Mouse (Mus musculus): ENCODE data around the gene Slfnl1. TPM values are rescaled to one million over a fixed set of nuclear protein-coding genes. Genes with fewer than 3 reads are reported as not detected.

The Slfnl1 gene
- total RNA-seq (2021): under 1 TPM; 0.14 to 0.17 TPM
- 0.06 and 0.07 TPM in 2 replicates for polyA plus RNA-seq (2012; rRNA removed)
- long read RNA-seq: 0 reads

GRCm38 (mm10) chr4:120531986-120532385, at the start of gene Slfnl1:
Gene Slfnl1 (plus strand): TSS chr4:120532231.
- no peak for DNase-seq

GRCm38 (mm10) chr4:120487707-120488106, 44.3 kb upstream of the Slfnl1 start:
- peak; percentile 32 for DNase-seq

GRCm38 (mm10) chr4:120506955-120507354, 25.1 kb upstream of the Slfnl1 start:
- no peak for DNase-seq

- no peak for DNase-seq
These were observed 20.8 kb upstream of the Slfnl1 start for GRCm38 (mm10) chr4:120511203-120511602.

GRCm38 (mm10) chr4:120514366-120514765, 17.7 kb upstream of the Slfnl1 start:
- no peak for DNase-seq

GRCm38 (mm10) chr4:120516491-120516890, 15.5 kb upstream of the Slfnl1 start:
- DNase-seq: no peak

GRCm38 (mm10) chr4:120516907-120517306, 15.1 kb upstream of the Slfnl1 start:
- no peak for DNase-seq

- no peak for DNase-seq
These were observed 14.7 kb upstream of the Slfnl1 start for GRCm38 (mm10) chr4:120517335-120517734.

GRCm38 (mm10) chr4:120521761-120522160, 10.3 kb upstream of the Slfnl1 start:
- DNase-seq: no peak

- DNase-seq: no peak
These were observed 9.7 kb upstream of the Slfnl1 start for GRCm38 (mm10) chr4:120522351-120522750.

- DNase-seq: no peak
These were observed 8.9 kb upstream of the Slfnl1 start for GRCm38 (mm10) chr4:120523092-120523491.

- DNase-seq: no peak
These were observed 3.9 kb upstream of the Slfnl1 start for GRCm38 (mm10) chr4:120528171-120528570.

GRCm38 (mm10) chr4:120538664-120539063, 6.6 kb downstream of the Slfnl1 start:
- no peak for DNase-seq

GRCm38 (mm10) chr4:120544896-120545295, 12.9 kb downstream of the Slfnl1 start:
- DNase-seq: no peak

- DNase-seq: no peak
These were observed 24.6 kb downstream of the Slfnl1 start for GRCm38 (mm10) chr4:120556592-120556991.

GRCm38 (mm10) chr4:120565726-120566125, 33.7 kb downstream of the Slfnl1 start:
- DNase-seq: no peak

- DNase-seq: peak; percentile 52
These were observed 36.0 kb downstream of the Slfnl1 start for GRCm38 (mm10) chr4:120568005-120568404.

- peak; percentile 20 for DNase-seq
These were observed 37.0 kb downstream of the Slfnl1 start for GRCm38 (mm10) chr4:120569025-120569424.

GRCm38 (mm10) chr4:120569486-120570437, 37.7 kb downstream of the Slfnl1 start, which contains the start of gene Ctps:
Gene Ctps (minus strand): TSS chr4:120570276.
- DNase-seq: peak; percentile 97

GRCm38 (mm10) chr4:120570438-120571069, 38.5 kb downstream of the Slfnl1 start:
- DNase-seq: no peak

GRCm38 (mm10) chr4:120571070-120571464, 39.0 kb downstream of the Slfnl1 start:
- no peak for DNase-seq

- DNase-seq: no peak
These were observed 39.7 kb downstream of the Slfnl1 start for GRCm38 (mm10) chr4:120571691-120572090.

- DNase-seq: no peak
These were observed 48.9 kb downstream of the Slfnl1 start for GRCm38 (mm10) chr4:120580894-120581293.
